Mouse (Mus musculus) ES-Bruce4 (cell line): Measurements from ENCODE around the gene Cpa5. TPM values are rescaled to one million over a fixed set of nuclear protein-coding genes. Genes with fewer than 3 reads are reported as not detected.

Experiments used
- H3K27ac ChIP-seq: 2 replicates; pipeline ENCODE4 v1.5.1; 2012; ENCODE audit warnings: low read length, inconsistent platforms; ENCODE audit not compliant: insufficient read depth
- H3K27me3 ChIP-seq: 2 replicates; pipeline ENCODE4 v1.6.1; 2012; ENCODE audit warnings: mild to moderate bottlenecking, low read length, inconsistent platforms; ENCODE audit not compliant: control insufficient read depth, poor library complexity, insufficient read depth, severe bottlenecking
- H3K36me3 ChIP-seq: 2 replicates; pipeline ENCODE4 v1.6.1; 2012; ENCODE audit warnings: inconsistent platforms, mild to moderate bottlenecking, low read length, moderate library complexity; ENCODE audit not compliant: control insufficient read depth, poor library complexity, insufficient read depth, severe bottlenecking
- H3K4me1 ChIP-seq: one replicate; pipeline ENCODE4 v1.8.1; 2011; ENCODE audit warnings: low read length; ENCODE audit not compliant: control insufficient read depth, insufficient read depth
- H3K4me3 ChIP-seq: 2 replicates; pipeline ENCODE4 v1.5.1; 2011; ENCODE audit warnings: low read depth, mild to moderate bottlenecking, low read length
- H3K9ac ChIP-seq: 2 replicates; pipeline ENCODE4 v1.6.1; 2012; ENCODE audit warnings: low read depth, mild to moderate bottlenecking, inconsistent platforms; ENCODE audit not compliant: poor library complexity, severe bottlenecking
- H3K9me3 ChIP-seq: replicated peaks from 2 replicates; pipeline ENCODE4 v1.6.1; 2012; ENCODE audit warnings: mild to moderate bottlenecking, low read length, inconsistent platforms; ENCODE audit not compliant: control insufficient read depth, poor library complexity, insufficient read depth, severe bottlenecking
- CTCF ChIP-seq: IDR thresholded peaks from one replicate; pipeline ENCODE4 v1.8.1; 2011; ENCODE audit warnings: low read depth, low read length
- EP300 ChIP-seq: IDR thresholded peaks from 2 replicates; pipeline ENCODE4 v1.6.1; 2011; ENCODE audit warnings: low read depth, low read length; ENCODE audit not compliant: insufficient read depth
- POLR2A ChIP-seq: IDR thresholded peaks from one replicate; pipeline ENCODE4 v1.8.1; 2011; ENCODE audit warnings: low read length; ENCODE audit not compliant: insufficient read depth
- polyA plus RNA-seq: library from polyadenylated mRNA; stranded (reverse); fragments of >200 nt; gene quantifications from 2 replicates; pipeline ENCODE4 v1.2.4, GENCODE M21; 2011; ENCODE audit warnings: low read depth; ENCODE audit not compliant: missing spikeins, insufficient read depth, insufficient read length

Gene Cpa5
- not detected in 2 replicates for polyA plus RNA-seq

DNA sequence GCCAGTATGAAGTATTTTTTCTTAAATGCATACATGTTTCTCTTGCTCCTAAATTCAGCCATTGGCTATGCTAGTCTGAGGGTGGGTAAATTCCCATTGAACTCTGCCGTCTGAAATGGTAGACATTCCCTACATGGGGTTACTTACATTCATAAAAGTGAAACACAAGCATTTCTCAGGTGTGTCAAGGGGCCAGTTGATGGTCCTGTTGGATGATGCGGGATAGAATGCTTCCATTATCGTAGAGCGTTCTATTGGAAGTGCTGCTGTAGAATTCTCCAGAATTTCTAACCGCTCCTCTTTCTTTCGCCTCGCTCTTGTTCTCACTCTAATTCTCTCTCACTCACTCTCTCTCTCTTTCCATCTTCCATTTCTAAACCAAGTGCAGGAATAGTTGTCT is at the start of gene Cpa5:
Gene Cpa5, plus strand, starts transcription at position 301 of the 400 bp plus-strand sequence.
- H3K36me3 ChIP-seq: no peaks in the 10 kb centered on the region
- no peaks in the 10 kb centered on the region for H3K9me3 ChIP-seq
- no peak within 1 kb of the TSS for H3K9ac ChIP-seq
- H3K27me3 ChIP-seq: no peaks in the 10 kb centered on the region
- H3K27ac ChIP-seq: no peak within 1 kb of the TSS
- no peaks in the 10 kb centered on the region for H3K4me1 ChIP-seq
- H3K4me3 ChIP-seq: no peak within 1 kb of the TSS
- no peak for TF ChIP-seq EP300
- no peak for TF ChIP-seq CTCF

DNA sequence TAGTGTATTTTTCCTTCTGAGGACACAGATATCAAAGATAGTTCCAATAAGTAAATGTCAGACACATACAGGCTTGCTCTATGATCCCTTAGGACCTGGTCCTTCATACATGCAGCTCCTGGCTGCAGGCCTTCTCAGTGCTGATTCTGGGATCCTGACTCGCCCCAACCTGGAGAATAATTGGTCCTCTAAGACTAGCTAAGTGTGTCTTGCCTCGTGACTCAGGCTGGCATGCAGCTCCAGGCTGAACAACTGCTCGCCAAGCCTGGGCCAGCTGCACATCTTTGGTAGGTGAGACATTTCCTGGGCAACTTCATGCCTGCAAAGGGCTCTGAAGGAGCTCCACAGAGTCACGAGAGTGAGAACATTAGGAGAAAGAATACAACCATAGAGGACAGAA is 48.7 kb upstream of the Cpa5 start:
- H3K4me1 ChIP-seq: no peaks in the 10 kb centered on the region
- H3K9ac ChIP-seq: no peak overlapping the region
- no peaks in the 10 kb centered on the region for H3K36me3 ChIP-seq
- TF ChIP-seq EP300 (no peak), POLR2A (no peak), CTCF (no peak)
- no peak overlapping the region for H3K27ac ChIP-seq
- H3K9me3 ChIP-seq: no peaks in the 10 kb centered on the region
- no peaks in the 10 kb centered on the region; the same call in 1 of the 2 replicates for H3K27me3 ChIP-seq
- no peak overlapping the region for H3K4me3 ChIP-seq

DNA sequence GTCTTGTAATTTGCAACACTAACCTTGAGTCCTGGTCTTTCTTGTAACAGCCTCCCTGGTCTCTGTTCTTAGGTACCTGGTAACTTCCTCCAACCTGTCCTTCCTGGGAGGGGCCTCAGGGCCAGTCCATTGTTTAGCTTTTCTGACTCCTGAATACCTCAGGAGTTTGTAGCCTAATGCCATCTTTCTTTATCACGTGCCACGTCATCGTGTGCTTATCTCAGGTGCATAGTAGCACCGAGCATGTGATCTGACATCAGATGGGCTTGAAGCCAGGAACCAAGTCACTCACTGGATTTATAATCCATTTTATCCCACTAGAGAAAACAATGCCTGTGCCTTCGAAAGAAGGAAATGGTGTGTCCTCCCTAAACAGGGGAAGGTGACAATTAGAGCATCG is 47.2 kb upstream of the Cpa5 start:
- no peaks in the 10 kb centered on the region for H3K36me3 ChIP-seq
- H3K9ac ChIP-seq: no peak overlapping the region

GRCm38 (mm10) chr6:30564051-30564450 is 46.8 kb upstream of the Cpa5 start:
- Histone ChIP-seq H3K36me3 (no peaks in the 10 kb centered on the region), H3K4me3 (no peak overlapping the region), H3K9ac (no peak overlapping the region), H3K27me3 (no peaks in the 10 kb centered on the region; the same call in 1 of the 2 replicates), H3K4me1 (no peaks in the 10 kb centered on the region), H3K27ac (no peak overlapping the region), H3K9me3 (no peaks in the 10 kb centered on the region)
- TF ChIP-seq EP300: no peak
- TF ChIP-seq CTCF: no peak
- no peak for TF ChIP-seq POLR2A

More for the DNA sequence above, 47.2 kb upstream of the Cpa5 start:
- Histone ChIP-seq H3K9me3 (no peaks in the 10 kb centered on the region), H3K27ac (no peak overlapping the region), H3K4me3 (no peak overlapping the region), H3K27me3 (no peaks in the 10 kb centered on the region; the same call in 1 of the 2 replicates), H3K4me1 (no peaks in the 10 kb centered on the region)
- TF ChIP-seq POLR2A: no peak
- no peak for TF ChIP-seq EP300
- TF ChIP-seq CTCF: no peak

GRCm38 (mm10) chr6:30568069-30568468 is 42.7 kb upstream of the Cpa5 start, which contains the start of gene Cpa4:
TSS of gene Cpa4 (plus strand) at chr6:30568369.
- no peak within 1 kb of the TSS for H3K9ac ChIP-seq
- H3K27ac ChIP-seq: no peak within 1 kb of the TSS
- no peaks in the 10 kb centered on the region for H3K4me1 ChIP-seq
- no peaks in the 10 kb centered on the region for H3K9me3 ChIP-seq
- no peak within 1 kb of the TSS for H3K4me3 ChIP-seq
- H3K36me3 ChIP-seq: no peaks in the 10 kb centered on the region
- H3K27me3 ChIP-seq: no peaks in the 10 kb centered on the region
- TF ChIP-seq CTCF (no peak), EP300 (no peak), POLR2A (no peak)

DNA sequence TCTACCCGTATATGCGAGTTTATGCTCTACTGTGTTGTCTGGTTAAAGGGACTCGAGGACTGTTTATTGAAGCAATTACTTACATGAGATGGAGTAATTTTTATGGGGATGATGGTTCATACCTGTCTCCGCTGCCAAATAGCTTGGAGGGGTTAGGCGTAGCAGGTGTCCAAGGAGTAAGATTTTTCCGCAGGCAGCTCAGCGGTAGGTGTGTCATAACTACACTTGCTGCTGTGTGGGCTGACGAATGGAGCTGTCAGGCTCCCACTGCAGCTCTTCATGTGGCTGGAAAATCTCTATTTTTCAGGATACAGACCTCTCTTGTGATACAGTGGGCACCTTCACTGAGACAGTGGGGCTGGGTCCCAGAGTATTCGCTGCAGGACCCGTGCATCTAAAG is 41.5 kb upstream of the Cpa5 start:
- Histone ChIP-seq H3K4me3 (no peak overlapping the region), H3K9ac (no peak overlapping the region), H3K9me3 (no peaks in the 10 kb centered on the region), H3K4me1 (no peaks in the 10 kb centered on the region), H3K27ac (no peak overlapping the region), H3K27me3 (no peaks in the 10 kb centered on the region), H3K36me3 (no peaks in the 10 kb centered on the region)
- TF ChIP-seq CTCF (no peak), EP300 (no peak), POLR2A (no peak)
